Mouse (Mus musculus) kidney, postnatal 0 days (tissue): ENCODE measurements around the gene Ms4a6b. TPM values are rescaled to one million over a fixed set of nuclear protein-coding genes. Genes with fewer than 3 reads are reported as not detected.

ENCODE experiments used
- ATAC-seq: fragments of 200-750 bp; cut with Nextera tagmentation; replicated peaks from 2 replicates; pipeline ENCODE4 v1.8.0; 2017; ENCODE audit warnings: low read depth, moderate number of reproducible peaks, moderate TSS enrichment, moderate library complexity; ENCODE audit not compliant: low FRiP score
- DNase-seq: peaks from one replicate; pipeline ENCODE4 v3.0.0-alpha.2; 2016; ENCODE audit warnings: low spot score
- H3K27ac ChIP-seq: fragments of 300-500 bp; sonication (generic); 2 replicates; pipeline ENCODE4 v1.5.1; 2014; ENCODE audit warnings: mild to moderate bottlenecking
- H3K27me3 ChIP-seq: fragments of 300-500 bp; sonication (generic); 2 replicates; pipeline ENCODE4 v1.6.1; 2014; ENCODE audit warnings: low read length, mixed read lengths; ENCODE audit not compliant: insufficient read depth
- H3K36me3 ChIP-seq: fragments of 300-500 bp; sonication (generic); 2 replicates; pipeline ENCODE4 v1.6.1; 2014; ENCODE audit warnings: low read length, mixed read lengths; ENCODE audit not compliant: insufficient read depth
- H3K4me1 ChIP-seq: fragments of 300-500 bp; sonication (generic); replicated peaks from 2 replicates; pipeline ENCODE4 v1.6.1; 2014; ENCODE audit warnings: antibody characterized with exemption, low read length, mixed read lengths; ENCODE audit not compliant: insufficient read depth
- H3K4me2 ChIP-seq: fragments of 300-500 bp; sonication (generic); 2 replicates; pipeline ENCODE4 v1.6.1; 2014; ENCODE audit warnings: mild to moderate bottlenecking, low read length, moderate library complexity, mixed read lengths
- H3K4me3 ChIP-seq: fragments of 300-500 bp; sonication (generic); replicated peaks from 2 replicates; pipeline ENCODE4 v1.5.1; 2014; ENCODE audit warnings: low read depth, low read length
- H3K9ac ChIP-seq: fragments of 300-500 bp; sonication (generic); 2 replicates; pipeline ENCODE4 v1.6.1; 2014; ENCODE audit warnings: low read depth, low read length
- H3K9me3 ChIP-seq: fragments of 300-500 bp; sonication (generic); replicated peaks from 2 replicates; pipeline ENCODE4 v1.6.1; 2016; ENCODE audit warnings: low read length, inconsistent platforms, mixed read lengths
- CTCF ChIP-seq: IDR thresholded peaks from 2 replicates; pipeline ENCODE4 v1.5.1; 2016; ENCODE audit warnings: antibody characterized with exemption, low read depth, mild to moderate bottlenecking, moderate library complexity
- WGBS: fragments of 180-500 bp; shearing (Covaris S2); extraction: QIAGEN DNeasy Blood & Tissue Kit; methylation state at CpG from one replicate; pipeline ENCODE4 v1.1.7; 2014; 5-methylcytosine and 5-hydroxymethylcytosine counted together
- polyA plus RNA-seq: library from polyadenylated mRNA; unstranded; fragments of >200 nt; fragmentation: Nextera tagmentation; extraction: Ambion mirVana; gene quantifications from 2 replicates; pipeline ENCODE4 v1.2.1, GENCODE M21; 2015

Gene Ms4a6b
- polyA plus RNA-seq, 1 experiment from 2014 or later: 5.6 TPM

DNA sequence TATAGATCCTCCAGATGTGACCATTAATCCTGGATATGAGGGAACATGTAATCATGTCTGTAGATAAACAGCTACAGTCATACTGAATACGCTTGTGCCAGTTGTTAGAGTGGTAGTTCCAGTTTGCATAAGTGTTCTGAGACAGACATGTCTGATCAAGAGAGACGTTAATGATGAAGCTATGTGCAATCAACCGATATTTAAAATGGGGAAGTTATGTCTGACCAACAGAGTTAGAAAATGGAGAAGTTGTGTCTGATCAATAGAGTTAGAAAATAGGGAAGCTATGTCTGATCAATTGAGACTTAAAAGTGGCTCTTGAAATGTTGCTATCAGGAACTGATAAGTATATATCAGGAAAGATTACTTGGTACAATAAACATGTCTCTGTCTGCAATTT lies 31.0 kb upstream of the Ms4a6b start:
- ATAC-seq: no peak
- no peak overlapping the region for H3K4me3 ChIP-seq
- H3K4me1 ChIP-seq: no peaks in the 10 kb centered on the region
- H3K27me3 ChIP-seq: no peaks in the 10 kb centered on the region
- H3K9me3 ChIP-seq: no peaks in the 10 kb centered on the region
- no peak overlapping the region for H3K4me2 ChIP-seq
- TF ChIP-seq CTCF: no peak
- WGBS: 87% methylated on average over 3 of the region's 3 CpGs
- no peak overlapping the region for H3K27ac ChIP-seq
- no peak overlapping the region for H3K9ac ChIP-seq
- no peaks in the 10 kb centered on the region for H3K36me3 ChIP-seq
- DNase-seq: no peak

GRCm38 (mm10) chr19:11485746-11486145 lies 30.6 kb upstream of the Ms4a6b start, which contains the start of gene Gm8369:
Gm8369 (plus strand) TSS chr19:11485938.
- 72% methylated on average over 2 of the region's 2 CpGs for WGBS
- H3K4me2 ChIP-seq: no peak within 1 kb of the TSS
- no peak for DNase-seq
- no peaks in the 10 kb centered on the region for H3K4me1 ChIP-seq
- no peaks in the 10 kb centered on the region for H3K9me3 ChIP-seq
- no peak for ATAC-seq
- no peak for TF ChIP-seq CTCF
- no peak within 1 kb of the TSS for H3K27ac ChIP-seq
- H3K36me3 ChIP-seq: no peaks in the 10 kb centered on the region
- no peak within 1 kb of the TSS for H3K4me3 ChIP-seq
- H3K27me3 ChIP-seq: no peaks in the 10 kb centered on the region
- no peak within 1 kb of the TSS for H3K9ac ChIP-seq

- H3K4me1 ChIP-seq: no peaks in the 10 kb centered on the region
These were observed 29.7 kb upstream of the Ms4a6b start for GRCm38 (mm10) chr19:11486599-11486998.

GRCm38 (mm10) chr19:11491406-11492189 lies 24.7 kb upstream of the Ms4a6b start:
- 47% methylated on average over 4 of the region's 4 CpGs for WGBS
- H3K4me1 ChIP-seq: no peaks in the 10 kb centered on the region
- no peak overlapping the region for H3K4me2 ChIP-seq
- no peaks in the 10 kb centered on the region for H3K27me3 ChIP-seq
- H3K27ac ChIP-seq: no peak overlapping the region
- DNase-seq (no peak), ATAC-seq (no peak)
- H3K4me3 ChIP-seq: no peak overlapping the region
- no peaks in the 10 kb centered on the region for H3K9me3 ChIP-seq
- H3K36me3 ChIP-seq: no peaks in the 10 kb centered on the region
- H3K9ac ChIP-seq: no peak overlapping the region
- TF ChIP-seq CTCF: no peak

More at GRCm38 (mm10) chr19:11486599-11486998, 29.7 kb upstream of the Ms4a6b start:
- H3K27me3 ChIP-seq: no peaks in the 10 kb centered on the region
- no peaks in the 10 kb centered on the region for H3K9me3 ChIP-seq
- H3K27ac ChIP-seq: no peak overlapping the region
- WGBS: 88% methylated on average over 1 of the region's 1 CpGs
- DNase-seq: no peak
- no peaks in the 10 kb centered on the region for H3K36me3 ChIP-seq
- no peak for ATAC-seq
- no peak for TF ChIP-seq CTCF
- no peak overlapping the region for H3K9ac ChIP-seq
- H3K4me2 ChIP-seq: no peak overlapping the region
- no peak overlapping the region for H3K4me3 ChIP-seq

GRCm38 (mm10) chr19:11492671-11493070 lies 23.6 kb upstream of the Ms4a6b start:
- TF ChIP-seq CTCF: no peak
- Histone ChIP-seq H3K4me1 (no peaks in the 10 kb centered on the region), H3K27me3 (no peaks in the 10 kb centered on the region), H3K4me2 (no peak overlapping the region), H3K9ac (no peak overlapping the region), H3K4me3 (no peak overlapping the region), H3K36me3 (no peaks in the 10 kb centered on the region), H3K9me3 (no peaks in the 10 kb centered on the region), H3K27ac (no peak overlapping the region)
- 81% methylated on average over 1 of the region's 1 CpGs for WGBS
- ATAC-seq: no peak
- DNase-seq: no peak

GRCm38 (mm10) chr19:11494519-11494918 lies 21.8 kb upstream of the Ms4a6b start:
- Histone ChIP-seq H3K9me3 (no peaks in the 10 kb centered on the region), H3K27ac (no peak overlapping the region), H3K36me3 (no peaks in the 10 kb centered on the region), H3K4me1 (no peaks in the 10 kb centered on the region), H3K9ac (no peak overlapping the region), H3K27me3 (no peaks in the 10 kb centered on the region), H3K4me2 (no peak overlapping the region), H3K4me3 (no peak overlapping the region)
- ATAC-seq (no peak), DNase-seq (no peak)
- TF ChIP-seq CTCF: no peak
- WGBS: 87% methylated on average over 3 of the region's 3 CpGs
